16 mouse cellular contexts compared by ENCODE assay signal in genomic region chr8:56979416-56979815, GRCm38 (mm10).
DNase-seq lines count a peak whose midpoint lies in the region; ATAC-seq and TF ChIP-seq lines count a peak whose summit lies in the region.
"Had no signal": no experiment of that assay in that cellular context is flagged by ENCODE, and none has a peak within 500 bp of the region (broad histone marks: within the 10 kb centered on the region; RNA-seq: fewer than 3 reads in every experiment).

No protein-coding gene starts in this region.

- no peak for ATAC-seq in stomach, postnatal 0 days (ENCODE audit: low FRiP score, low TSS enrichment)
- ATAC-seq: hindbrain, embryonic 16.5 days had no signal

- H3K4me1 ChIP-seq in stomach, postnatal 0 days (replicated peaks; ENCODE audit: control insufficient read depth, insufficient read depth): no peaks in the 10 kb centered on the region
- H3K4me1 ChIP-seq: limb, embryonic 15.5 days; midbrain, embryonic 12.5 days; neural tube, embryonic 15.5 days had no signal

- H3K9ac ChIP-seq in stomach, postnatal 0 days (ENCODE audit: low read length): no peak overlapping the region
- H3K9ac ChIP-seq: limb, embryonic 15.5 days; midbrain, embryonic 12.5 days; neural tube, embryonic 15.5 days had no signal

- no peaks in the 10 kb centered on the region for H3K36me3 ChIP-seq in stomach, postnatal 0 days (ENCODE audit: control insufficient read depth, insufficient read depth, low read length)
- H3K36me3 ChIP-seq: limb, embryonic 15.5 days; midbrain, embryonic 12.5 days; neural tube, embryonic 15.5 days had no signal

- H3K27ac ChIP-seq in layer of hippocampus, adult 2 months: no peak overlapping the region
- H3K27ac ChIP-seq in stomach, postnatal 0 days (replicated peaks): no peak overlapping the region
- H3K27ac ChIP-seq: gastrocnemius, adult 2 months; limb, embryonic 15.5 days; midbrain, embryonic 12.5 days; neural tube, embryonic 15.5 days had no signal

- H3K9me3 ChIP-seq in stomach, postnatal 0 days (ENCODE audit: control insufficient read depth, low read length): no peaks in the 10 kb centered on the region
- H3K9me3 ChIP-seq: limb, embryonic 15.5 days; midbrain, embryonic 12.5 days; neural tube, embryonic 15.5 days had no signal

- H3K4me3 ChIP-seq in layer of hippocampus, adult 2 months: peak overlapping the region; percentile 1; the same call in 1 of the 2 replicates
- H3K4me3 ChIP-seq in stomach, postnatal 0 days (ENCODE audit: low read depth, low read length): peak overlapping the region; percentile 18
- H3K4me3 ChIP-seq: gastrocnemius, adult 2 months; limb, embryonic 15.5 days; midbrain, embryonic 12.5 days; neural tube, embryonic 15.5 days had no signal

- peak; percentile 24 for TF ChIP-seq EP300 in stomach, postnatal 0 days (optimal IDR thresholded peaks at IDR 0.05)

- WGBS in stomach, postnatal 0 days: 27% methylated on average over 13 of the region's 13 CpGs

- no peaks in the 10 kb centered on the region for H3K27me3 ChIP-seq in stomach, postnatal 0 days (ENCODE audit: control insufficient read depth, insufficient read depth, low read length)
- H3K27me3 ChIP-seq: limb, embryonic 15.5 days; midbrain, embryonic 12.5 days; neural tube, embryonic 15.5 days had no signal

- peak overlapping the region; percentile 46 for H3K4me2 ChIP-seq in stomach, postnatal 0 days (replicated peaks; ENCODE audit: low read depth)
- H3K4me2 ChIP-seq: limb, embryonic 15.5 days; midbrain, embryonic 12.5 days; neural tube, embryonic 15.5 days had no signal

- no peak for TF ChIP-seq CTCF in layer of hippocampus, adult 2 months (conservative IDR thresholded peaks at IDR 0.05)
- no peak for TF ChIP-seq CTCF in stomach, postnatal 0 days (IDR thresholded peaks at IDR 0.05; ENCODE audit: low read depth)

- DNase-seq in cerebellum, postnatal 10 days: peak; percentile 10 to 42
- DNase-seq in cerebellum, adult 9-11 months: no peak
- DNase-seq in layer of hippocampus, adult 2 months (ENCODE audit: low spot score in 2 of 2): no peak
- no peak for DNase-seq in layer of hippocampus, adult 11-12 months (ENCODE audit: low spot score)
- peak; percentile 3 for DNase-seq in urinary bladder, postnatal 14 days (ENCODE audit: low spot score)
- no peak for DNase-seq in urinary bladder, postnatal 36 days (ENCODE audit: low spot score in 2 of 2)
- no peak for DNase-seq in stomach, postnatal 0 days (ENCODE audit: low spot score)
- DNase-seq in thymus, postnatal 4 days: no peak
- DNase-seq: adrenal gland, adult 8-10 months; gastrocnemius, adult 2 months; layer of hippocampus, postnatal 36 days; right cerebral cortex, postnatal 25 days had no signal

Comparison
In these comparisons a context has a peak if more than half of its experiments do, and no peak if none do; other contexts are left out.
1. DNase-seq: peak in cerebellum, postnatal 10 days (2 of 2) and urinary bladder, postnatal 14 days (single experiment); none in cerebellum, adult 9-11 months (single experiment), layer of hippocampus, adult 2 months (0 of 2), layer of hippocampus, adult 11-12 months (single experiment), urinary bladder, postnatal 36 days (0 of 2), stomach, postnatal 0 days (single experiment) and thymus, postnatal 4 days (single experiment).